Mouse (Mus musculus) thymus, adult 2 months (tissue): ENCODE results near the gene Wwc2. TPM values are rescaled to one million over a fixed set of nuclear protein-coding genes. Genes with fewer than 3 reads are reported as not detected.

ENCODE experiments used
- DNase-seq: peaks from one replicate; pipeline ENCODE4 v3.0.0; 2021
- H3K27ac ChIP-seq: fragments of 200-500 bp; 2 replicates; pipeline ENCODE4 v1.5.1; 2012; ENCODE audit warnings: low read length, control low read depth; ENCODE audit not compliant: control insufficient read depth, insufficient read depth
- H3K27me3 ChIP-seq: fragments of 200-500 bp; 2 replicates; pipeline ENCODE4 v1.6.1; 2012; ENCODE audit warnings: mild to moderate bottlenecking, low read length, moderate library complexity, mixed read lengths; ENCODE audit not compliant: control insufficient read depth, insufficient read depth
- H3K36me3 ChIP-seq: fragments of 200-500 bp; 2 replicates; pipeline ENCODE4 v1.6.1; 2012; ENCODE audit warnings: mild to moderate bottlenecking, low read length, moderate library complexity; ENCODE audit not compliant: control insufficient read depth, insufficient read depth
- H3K4me1 ChIP-seq: fragments of 200-500 bp; replicated peaks from 2 replicates; pipeline ENCODE4 v1.6.1; 2012; ENCODE audit warnings: low read length; ENCODE audit not compliant: control insufficient read depth, insufficient read depth
- H3K4me3 ChIP-seq: fragments of 200-500 bp; 2 replicates; pipeline ENCODE4 v1.5.1; 2012; ENCODE audit warnings: mild to moderate bottlenecking, low read length, control low read depth, moderate library complexity; ENCODE audit not compliant: control insufficient read depth, insufficient read depth
- CTCF ChIP-seq: fragments of 200-500 bp; IDR thresholded peaks from 2 replicates; pipeline ENCODE4 v1.5.1; 2012; ENCODE audit warnings: mild to moderate bottlenecking, control low read depth, low read length, moderate library complexity, borderline replicate concordance; ENCODE audit not compliant: control insufficient read depth, poor library complexity, insufficient read depth; ENCODE audit errors: extremely low read depth
- POLR2A ChIP-seq: fragments of 200-500 bp; IDR thresholded peaks from 2 replicates; pipeline ENCODE4 v1.6.1; 2012; ENCODE audit warnings: mild to moderate bottlenecking, low read length, control low read depth, moderate library complexity; ENCODE audit not compliant: control insufficient read depth, poor library complexity, insufficient read depth; ENCODE audit errors: extremely low read depth
- WGBS: fragments of 180-500 bp; shearing (Covaris S2); methylation state at CpG from one replicate; pipeline ENCODE4 v1.1.7; 2018; 5-methylcytosine and 5-hydroxymethylcytosine counted together
- polyA plus RNA-seq: library from polyadenylated mRNA; depleted of rRNA; stranded (reverse); fragments of >200 nt; gene quantifications from 2 replicates; pipeline ENCODE4 v1.2.3, GENCODE M21; 2012

The Wwc2 gene
- polyA plus RNA-seq, 1 experiment, result 2.0 TPM

DNA sequence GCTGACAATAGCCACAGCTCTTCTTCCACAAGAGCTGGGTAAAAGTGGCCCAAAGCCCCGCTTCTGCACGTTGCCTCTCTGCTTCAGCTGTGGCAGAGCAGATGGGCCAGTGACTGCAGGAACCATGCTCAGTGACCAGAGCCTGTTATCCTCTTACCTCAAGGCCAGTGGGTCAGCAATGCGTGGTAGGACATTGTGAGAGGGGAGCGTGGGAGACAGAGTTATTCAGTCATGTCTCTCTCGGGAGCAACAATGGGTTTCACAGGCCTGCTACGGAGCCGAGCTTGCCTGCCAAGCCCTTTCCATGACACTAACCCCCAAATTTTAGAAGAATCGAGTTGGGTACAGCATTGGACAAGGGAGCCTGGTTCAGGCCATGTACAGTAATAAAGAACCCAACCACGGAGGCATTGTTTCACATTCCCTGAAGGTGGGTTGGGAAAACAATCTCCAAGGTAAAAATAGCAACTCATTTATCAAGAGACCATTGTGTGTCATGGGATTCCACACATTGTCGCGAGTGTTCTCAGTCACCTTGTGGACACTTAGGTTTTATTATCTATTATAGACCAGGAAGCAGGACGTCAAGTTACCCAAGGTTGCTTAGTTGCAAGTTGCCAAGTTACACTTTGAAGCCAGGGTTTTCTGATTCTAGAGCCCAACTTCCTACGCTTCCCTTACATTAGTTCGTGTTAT lies 180.6 kb downstream of the Wwc2 start:
- Histone ChIP-seq H3K4me3 (no peak overlapping the region), H3K27ac (no peak overlapping the region), H3K36me3 (no peaks in the 10 kb centered on the region), H3K4me1 (no peaks in the 10 kb centered on the region), H3K27me3 (no peaks in the 10 kb centered on the region)
- TF ChIP-seq CTCF, result no peak
- TF ChIP-seq POLR2A, result no peak
- DNase-seq, result no peak
- 90% methylated on average over 14 of the region's 14 CpGs for WGBS

DNA sequence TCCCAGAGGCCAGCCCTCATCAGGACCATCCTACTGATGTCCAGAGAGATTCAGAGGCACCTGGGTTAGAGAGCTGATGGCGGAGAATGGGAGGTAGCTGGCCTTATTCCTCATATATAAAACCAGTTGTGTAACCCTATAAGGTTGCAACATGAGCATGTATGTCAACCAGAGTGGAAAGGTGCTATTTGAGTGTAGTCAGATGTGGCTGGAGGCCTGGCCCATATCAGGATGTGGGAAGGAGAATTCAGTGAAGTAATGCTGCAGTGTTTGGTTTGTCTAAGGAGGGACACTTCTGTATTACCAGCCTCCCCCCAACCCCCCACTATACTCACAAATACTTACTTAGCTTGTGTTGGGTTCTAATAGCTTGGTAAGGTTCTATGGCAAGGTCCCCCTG lies 186.5 kb downstream of the Wwc2 start:
- no peak for DNase-seq
- WGBS, result 97% methylated on average over 1 of the region's 1 CpGs
- Histone ChIP-seq H3K4me3 (no peak overlapping the region), H3K27me3 (no peaks in the 10 kb centered on the region), H3K4me1 (no peaks in the 10 kb centered on the region), H3K36me3 (no peaks in the 10 kb centered on the region), H3K27ac (no peak overlapping the region)
- TF ChIP-seq CTCF (no peak), POLR2A (no peak)

DNA sequence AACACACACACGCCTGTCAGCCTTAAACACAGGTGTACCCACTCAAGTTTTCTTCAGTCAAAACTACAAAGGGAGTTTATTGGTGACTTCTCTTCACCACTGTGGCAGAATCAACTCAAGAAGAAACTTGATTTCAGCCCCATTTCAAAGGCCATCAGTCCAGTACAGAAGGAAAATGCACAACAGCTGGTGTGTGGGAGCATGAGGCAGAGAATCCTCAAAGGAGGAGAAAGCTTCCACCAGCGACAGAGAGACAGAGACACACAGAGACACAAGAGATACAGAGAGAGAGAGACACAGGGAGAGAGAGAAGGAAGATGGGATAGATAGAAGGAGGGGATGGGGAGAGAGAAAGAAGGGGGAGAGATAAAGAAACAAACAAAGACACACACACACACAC lies 188.4 kb downstream of the Wwc2 start:
- H3K4me1 ChIP-seq, result no peaks in the 10 kb centered on the region
- no peaks in the 10 kb centered on the region for H3K27me3 ChIP-seq
- TF ChIP-seq CTCF (no peak), POLR2A (no peak)
- no peak overlapping the region for H3K4me3 ChIP-seq
- no peaks in the 10 kb centered on the region for H3K36me3 ChIP-seq
- H3K27ac ChIP-seq, result no peak overlapping the region
- 93% methylated on average over 2 of the region's 2 CpGs for WGBS
- DNase-seq, result no peak

- WGBS, result 70% methylated on average over 6 of the region's 6 CpGs
- Histone ChIP-seq H3K27me3 (no peaks in the 10 kb centered on the region), H3K36me3 (no peaks in the 10 kb centered on the region), H3K4me1 (no peaks in the 10 kb centered on the region), H3K27ac (no peak overlapping the region), H3K4me3 (no peak overlapping the region)
- DNase-seq, result no peak
- TF ChIP-seq POLR2A (no peak), CTCF (no peak)
Observed at GRCm38 (mm10) chr8:47799438-47799837, 191.3 kb downstream of the Wwc2 start.

GRCm38 (mm10) chr8:47791986-47792385 lies 198.7 kb downstream of the Wwc2 start:
- 91% methylated on average over 9 of the region's 9 CpGs for WGBS
- Histone ChIP-seq H3K4me1 (no peaks in the 10 kb centered on the region), H3K36me3 (no peaks in the 10 kb centered on the region), H3K27me3 (no peaks in the 10 kb centered on the region), H3K27ac (no peak overlapping the region), H3K4me3 (no peak overlapping the region)
- no peak for TF ChIP-seq POLR2A
- no peak for TF ChIP-seq CTCF
- DNase-seq, result no peak

- 67% methylated on average over 10 of the region's 10 CpGs for WGBS
- Histone ChIP-seq H3K27ac (no peak overlapping the region), H3K4me3 (no peak overlapping the region), H3K4me1 (no peaks in the 10 kb centered on the region), H3K36me3 (no peaks in the 10 kb centered on the region), H3K27me3 (no peaks in the 10 kb centered on the region)
- DNase-seq, result no peak
- TF ChIP-seq CTCF, result no peak
- no peak for TF ChIP-seq POLR2A
Observed at GRCm38 (mm10) chr8:47787705-47788104, 203.0 kb downstream of the Wwc2 start.

GRCm38 (mm10) chr8:47786323-47786722 lies 204.4 kb downstream of the Wwc2 start:
- no peaks in the 10 kb centered on the region for H3K36me3 ChIP-seq
- no peak for TF ChIP-seq CTCF
- no peak for TF ChIP-seq POLR2A
- H3K4me3 ChIP-seq, result no peak overlapping the region
- no peak overlapping the region for H3K27ac ChIP-seq
- H3K4me1 ChIP-seq, result no peaks in the 10 kb centered on the region
- no peaks in the 10 kb centered on the region for H3K27me3 ChIP-seq
- 94% methylated on average over 15 of the region's 15 CpGs for WGBS
- no peak for DNase-seq
